Mouse (Mus musculus): ENCODE results near the gene Clstn1.

Gene Clstn1

Small RNA genes within 50 kb of the gene (microRNA-seq; reads per million reads assigned to microRNA genes)
- gene Mir5616 (0.25 to 0.34 reads per million in 2 experiments), gene Mir7023 (0.23 to 0.86 reads per million in 2 experiments)
